Mouse (Mus musculus) lung, adult 2 months (tissue): ENCODE measurements around the gene 1700069L16Rik. TPM values are rescaled to one million over a fixed set of nuclear protein-coding genes. Genes with fewer than 3 reads are reported as not detected.
A peak's percentile ranks its signal among the peaks of the same experiment; 100 is the strongest.

ENCODE experiments used
- DNase-seq: peaks from one replicate; pipeline ENCODE4 v3.0.0; 2022
- H3K4me1 ChIP-seq: fragments of 200-500 bp; 2 replicates; pipeline ENCODE4 v1.6.1; 2011; ENCODE audit warnings: low read length; ENCODE audit not compliant: control insufficient read depth, insufficient read depth
- H3K4me3 ChIP-seq: fragments of 200-500 bp; replicated peaks from 2 replicates; pipeline ENCODE3; 2011; ENCODE audit warnings: low read depth, mild to moderate bottlenecking, control low read depth, low read length; ENCODE audit errors: extremely low read depth
- CTCF ChIP-seq: fragments of 200-500 bp; IDR thresholded peaks from 2 replicates; pipeline ENCODE4 v1.5.1; 2011; ENCODE audit warnings: mild to moderate bottlenecking, low read length, control low read depth; ENCODE audit not compliant: insufficient read depth
- POLR2A ChIP-seq: fragments of 200-500 bp; IDR thresholded peaks from 2 replicates; pipeline ENCODE4 v1.6.1; 2011; ENCODE audit warnings: low read depth, mild to moderate bottlenecking, control low read depth, low read length, borderline replicate concordance; ENCODE audit errors: extremely low read depth
- WGBS: fragments of 180-500 bp; shearing (Covaris S2); methylation state at CpG from one replicate; pipeline ENCODE4 v1.1.7; 2018; 5-methylcytosine and 5-hydroxymethylcytosine counted together
- polyA plus RNA-seq: library from polyadenylated mRNA; depleted of rRNA; stranded (reverse); fragments of >200 nt; gene quantifications from 2 replicates; pipeline ENCODE4 v1.2.3, GENCODE M21; 2012

The 1700069L16Rik gene
- polyA plus RNA-seq, 1 experiment = not detected

- 90% methylated on average over 2 of the region's 2 CpGs for whole genome bisulfite sequencing
- DNase-seq = no peak
- TF ChIP-seq POLR2A = no peak
- H3K4me3 ChIP-seq = no peak overlapping the region
- no peaks in the 10 kb centered on the region for H3K4me1 ChIP-seq
Measured at GRCm38 (mm10) chr5:113761585-113761984, 37.0 kb upstream of the 1700069L16Rik start.

- DNase-seq = no peak
- 73% methylated on average over 15 of the region's 15 CpGs for WGBS
- Histone ChIP-seq H3K4me1 (no peaks in the 10 kb centered on the region), H3K4me3 (no peak overlapping the region)
- TF ChIP-seq CTCF = no peak
- no peak for TF ChIP-seq POLR2A
Measured at GRCm38 (mm10) chr5:113755347-113756030, 30.9 kb upstream of the 1700069L16Rik start.

DNA sequence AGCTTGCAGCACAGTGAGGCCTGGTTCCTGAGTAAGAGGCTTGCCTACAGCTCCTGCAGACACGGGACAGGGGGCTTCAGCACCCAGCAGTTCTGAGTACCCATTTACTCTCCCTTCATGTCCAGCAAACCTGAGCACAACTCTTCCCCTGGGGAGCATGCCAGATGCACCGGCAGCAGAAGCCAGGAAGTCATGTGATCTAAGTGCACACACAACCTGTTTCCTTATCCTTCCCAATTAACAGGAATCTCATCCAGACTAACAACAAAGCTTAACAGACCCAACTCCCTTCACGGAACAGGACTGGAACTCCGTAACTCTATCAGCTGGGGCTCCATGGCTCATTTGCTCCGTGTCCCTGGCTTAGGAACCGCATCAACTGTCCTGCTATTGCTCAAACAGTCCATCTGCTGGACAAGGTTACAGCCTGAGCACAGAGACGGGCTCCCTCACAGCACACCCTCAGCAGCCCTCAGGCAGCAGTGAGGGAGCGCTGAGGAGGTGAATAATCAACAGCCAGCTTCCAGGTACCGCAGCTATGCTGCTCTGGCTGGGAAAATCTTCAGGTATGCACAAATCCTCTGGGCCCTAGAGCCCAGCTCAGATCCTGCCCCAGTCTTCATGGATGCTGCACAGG is 27.1 kb upstream of the 1700069L16Rik start:
- TF ChIP-seq POLR2A = no peak
- no peak for TF ChIP-seq CTCF
- no peaks in the 10 kb centered on the region for H3K4me1 ChIP-seq
- WGBS = 81% methylated on average over 9 of the region's 9 CpGs
- H3K4me3 ChIP-seq = no peak overlapping the region
- no peak for DNase-seq

- DNase-seq = no peak
- Histone ChIP-seq H3K4me1 (no peaks in the 10 kb centered on the region), H3K4me3 (no peak overlapping the region)
- TF ChIP-seq CTCF (no peak), POLR2A (no peak)
- WGBS = 94% methylated on average over 13 of the region's 13 CpGs
Measured at GRCm38 (mm10) chr5:113748556-113749331, 24.2 kb upstream of the 1700069L16Rik start.

DNA sequence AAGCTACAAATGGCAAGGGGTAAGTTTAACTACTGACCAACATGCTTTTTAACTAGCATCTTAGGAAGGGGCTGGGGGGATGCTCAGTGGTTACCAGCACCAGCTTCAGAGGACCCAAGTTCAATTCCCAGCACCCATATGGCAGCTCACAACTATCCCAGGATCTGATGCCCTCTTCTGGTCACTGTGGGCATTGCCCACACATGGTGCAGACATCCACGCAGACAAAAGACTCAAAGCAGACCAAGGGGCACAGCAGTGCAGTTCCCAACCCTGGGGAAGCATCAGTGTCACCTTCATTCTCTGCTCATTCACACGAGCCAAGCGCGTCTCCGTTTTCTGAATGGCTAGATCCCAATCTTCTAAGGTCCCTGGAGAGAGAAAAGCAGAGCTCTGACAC is 23.1 kb upstream of the 1700069L16Rik start:
- no peak for DNase-seq
- WGBS = 95% methylated on average over 5 of the region's 5 CpGs
- TF ChIP-seq CTCF (peak; percentile 15; the same call in 1 of the 2 replicates), POLR2A (no peak)

GRCm38 (mm10) chr5:113737607-113738237 is 13.2 kb upstream of the 1700069L16Rik start:
- Histone ChIP-seq H3K4me3 (no peak overlapping the region), H3K4me1 (peaks cover 6% of the 10 kb centered on the region)
- no peak for TF ChIP-seq CTCF
- no peak for TF ChIP-seq POLR2A
- WGBS = 87% methylated on average over 11 of the region's 11 CpGs
- no peak for DNase-seq

More for the DNA sequence above, 23.1 kb upstream of the 1700069L16Rik start:
- H3K4me1 ChIP-seq = no peaks in the 10 kb centered on the region
- no peak overlapping the region for H3K4me3 ChIP-seq

DNA sequence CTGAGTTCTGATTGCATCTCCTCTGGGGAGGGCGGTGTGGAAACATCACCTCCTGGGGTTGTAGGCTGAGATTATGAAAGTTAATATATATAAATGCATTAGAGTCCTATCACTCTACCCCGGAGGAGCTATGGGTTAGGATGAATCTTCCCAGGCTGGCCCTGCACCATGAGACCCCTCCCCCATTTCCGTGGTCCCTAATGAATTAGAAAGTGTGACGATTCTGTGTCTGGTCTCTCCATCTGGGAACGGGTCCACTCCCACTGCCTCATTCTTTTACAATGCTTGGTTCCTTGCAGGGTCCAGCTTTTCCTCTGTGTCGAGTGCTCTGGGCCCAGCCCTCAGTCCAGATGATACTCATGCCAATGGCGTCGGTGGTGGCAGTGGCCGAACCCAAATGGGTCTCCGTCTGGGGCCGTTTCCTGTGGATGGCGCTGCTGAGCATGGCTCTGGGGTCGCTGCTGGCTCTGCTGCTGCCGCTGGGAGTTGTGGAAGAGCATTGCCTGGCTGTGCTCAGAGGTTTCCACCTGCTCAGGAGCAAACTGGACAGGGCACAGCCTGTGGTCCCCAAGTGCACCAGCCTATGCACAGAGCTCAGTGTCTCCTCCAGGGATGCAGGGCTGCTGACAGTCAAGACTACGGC is 12.1 kb upstream of the 1700069L16Rik start:
- no peak for DNase-seq
- Histone ChIP-seq H3K4me1 (peaks cover 6% of the 10 kb centered on the region), H3K4me3 (no peak overlapping the region)
- TF ChIP-seq CTCF = no peak
- no peak for TF ChIP-seq POLR2A
- WGBS = 37% methylated on average over 15 of the region's 15 CpGs

DNA sequence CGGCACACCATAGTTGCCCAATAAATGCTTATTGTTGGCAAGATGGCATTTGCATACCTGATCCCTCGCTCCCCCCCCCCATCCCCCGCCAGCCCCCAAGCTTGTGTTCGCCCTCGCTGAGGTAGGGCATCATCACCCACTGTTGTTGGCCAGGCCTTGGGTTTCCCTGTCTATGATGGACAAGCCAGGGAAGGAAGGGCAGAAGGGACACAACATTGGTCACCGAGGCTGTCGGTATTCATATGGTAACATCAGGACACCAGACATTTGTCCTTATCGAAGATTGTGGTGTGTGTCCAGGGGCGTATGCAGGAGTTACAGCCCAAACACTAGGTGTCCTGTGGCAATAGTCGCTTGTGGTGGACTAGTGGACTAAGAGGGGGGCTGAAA is 11.5 kb upstream of the 1700069L16Rik start:
- peak overlapping the region; percentile 98 for H3K4me3 ChIP-seq
- TF ChIP-seq POLR2A (no peak), CTCF (no peak)
- 2% methylated on average over 10 of the region's 10 CpGs for WGBS
- no peak for DNase-seq
- H3K4me1 ChIP-seq = peaks cover 6% of the 10 kb centered on the region
